ENCODE assay signal across 18 mouse cellular contexts in genomic region chr9:65036861-65037260, GRCm38 (mm10). TPM values are rescaled to one million over a fixed set of nuclear protein-coding genes. Genes with fewer than 3 reads are reported as not detected.
DNase-seq lines count a peak whose midpoint lies in the region; ATAC-seq and TF ChIP-seq lines count a peak whose summit lies in the region.
"Had no signal": no experiment of that assay in that cellular context is flagged by ENCODE, and none has a peak within 500 bp of the region (broad histone marks: within the 10 kb centered on the region; RNA-seq: fewer than 3 reads in every experiment).

No protein-coding gene starts in this region.

- H3K4me3 ChIP-seq in embryonic facial prominence, embryonic 15.5 days (replicated peaks), result no peak overlapping the region
- no peak overlapping the region for H3K4me3 ChIP-seq in embryonic facial prominence, embryonic 10.5 days
- no peak overlapping the region for H3K4me3 ChIP-seq in heart, postnatal 0 days (ENCODE audit: low read depth, low read length)
- H3K4me3 ChIP-seq in limb, embryonic 15.5 days, result no peak overlapping the region
- H3K4me3 ChIP-seq in limb, embryonic 10.5 days, result no peak overlapping the region
- no peak overlapping the region for H3K4me3 ChIP-seq in intestine, embryonic 16.5 days (ENCODE audit: low read length)
- H3K4me3 ChIP-seq: forebrain, embryonic 13.5 days; hindbrain, embryonic 15.5 days; liver, embryonic 15.5 days had no signal

- TF ChIP-seq CTCF in heart, postnatal 0 days (IDR thresholded peaks at IDR 0.05; ENCODE audit: low read depth), result no peak

- H3K9me3 ChIP-seq in embryonic facial prominence, embryonic 15.5 days (replicated peaks), result no peaks in the 10 kb centered on the region
- no peaks in the 10 kb centered on the region for H3K9me3 ChIP-seq in embryonic facial prominence, embryonic 10.5 days
- H3K9me3 ChIP-seq in heart, postnatal 0 days (replicated peaks; ENCODE audit: control insufficient read depth, low read length), result no peaks in the 10 kb centered on the region
- no peaks in the 10 kb centered on the region for H3K9me3 ChIP-seq in limb, embryonic 15.5 days
- no peaks in the 10 kb centered on the region for H3K9me3 ChIP-seq in limb, embryonic 10.5 days (replicated peaks)
- no peaks in the 10 kb centered on the region for H3K9me3 ChIP-seq in intestine, embryonic 16.5 days (ENCODE audit: control insufficient read depth, low read length)
- H3K9me3 ChIP-seq: forebrain, embryonic 13.5 days; hindbrain, embryonic 15.5 days; liver, embryonic 15.5 days had no signal

- peaks cover 10% of the 10 kb centered on the region for H3K4me1 ChIP-seq in embryonic facial prominence, embryonic 15.5 days
- peaks cover 16% of the 10 kb centered on the region for H3K4me1 ChIP-seq in embryonic facial prominence, embryonic 10.5 days
- H3K4me1 ChIP-seq in heart, postnatal 0 days (ENCODE audit: control insufficient read depth, insufficient read depth), result no peaks in the 10 kb centered on the region
- H3K4me1 ChIP-seq in limb, embryonic 15.5 days, result peaks cover 13% of the 10 kb centered on the region
- H3K4me1 ChIP-seq in limb, embryonic 10.5 days, result peaks cover 11% of the 10 kb centered on the region
- H3K4me1 ChIP-seq in intestine, embryonic 16.5 days (ENCODE audit: control insufficient read depth, insufficient read depth, low read length), result peaks cover 17% of the 10 kb centered on the region

- no peaks in the 10 kb centered on the region for H3K27me3 ChIP-seq in embryonic facial prominence, embryonic 15.5 days
- no peaks in the 10 kb centered on the region for H3K27me3 ChIP-seq in embryonic facial prominence, embryonic 10.5 days (replicated peaks; ENCODE audit: low read depth, poor library complexity, severe bottlenecking)
- no peaks in the 10 kb centered on the region for H3K27me3 ChIP-seq in heart, postnatal 0 days (ENCODE audit: control insufficient read depth, insufficient read depth, low read length)
- no peaks in the 10 kb centered on the region for H3K27me3 ChIP-seq in limb, embryonic 15.5 days
- no peaks in the 10 kb centered on the region for H3K27me3 ChIP-seq in limb, embryonic 10.5 days (ENCODE audit: low read depth, poor library complexity, severe bottlenecking)
- no peaks in the 10 kb centered on the region for H3K27me3 ChIP-seq in intestine, embryonic 16.5 days (replicated peaks; ENCODE audit: control insufficient read depth, insufficient read depth, low read length)
- H3K27me3 ChIP-seq: CH12.LX; forebrain, embryonic 13.5 days; hindbrain, embryonic 15.5 days; liver, embryonic 15.5 days had no signal

- DNase-seq in embryonic facial prominence, embryonic 10.5 days (ENCODE audit: low spot score), result no peak
- DNase-seq in heart, postnatal 0 days (ENCODE audit: low spot score), result peak; percentile 30
- DNase-seq in heart, postnatal 14 days, result no peak
- DNase-seq in limb, embryonic 10.5 days (ENCODE audit: low spot score), result no peak
- peak; percentile 59 for DNase-seq in brain, adult 2 months (ENCODE audit: low read depth, low spot score)
- DNase-seq: cerebellum, adult 18-20 months; liver; retina, postnatal 1 day; spleen, adult 18-20 months; thymus, postnatal 14 days had no signal

- WGBS in embryonic facial prominence, embryonic 15.5 days, result 83% methylated on average over 8 of the region's 8 CpGs
- 94% methylated on average over 8 of the region's 8 CpGs for WGBS in embryonic facial prominence, embryonic 10.5 days
- 74% methylated on average over 8 of the region's 8 CpGs for WGBS in heart, postnatal 0 days
- 67% methylated on average over 8 of the region's 8 CpGs for WGBS in limb, embryonic 15.5 days
- 93% methylated on average over 8 of the region's 8 CpGs for WGBS in limb, embryonic 10.5 days
- WGBS in intestine, embryonic 16.5 days, result 86% methylated on average over 8 of the region's 8 CpGs

- TF ChIP-seq EP300 in heart, postnatal 0 days (IDR thresholded peaks at IDR 0.05; ENCODE audit: low read depth), result no peak

- no peak overlapping the region for H3K4me2 ChIP-seq in embryonic facial prominence, embryonic 15.5 days (replicated peaks)
- no peak overlapping the region for H3K4me2 ChIP-seq in heart, postnatal 0 days (ENCODE audit: low read depth, low read length)
- H3K4me2 ChIP-seq in limb, embryonic 15.5 days, result no peak overlapping the region
- H3K4me2 ChIP-seq in intestine, embryonic 16.5 days (ENCODE audit: low read depth, low read length), result no peak overlapping the region
- H3K4me2 ChIP-seq: forebrain, embryonic 13.5 days; hindbrain, embryonic 15.5 days; liver, embryonic 15.5 days had no signal

- intact Hi-C loops in heart, postnatal 14 days (cut with DNase I), result no loop called here

- H3K36me3 ChIP-seq in embryonic facial prominence, embryonic 15.5 days, result peaks cover 42% of the 10 kb centered on the region
- peaks cover 63% of the 10 kb centered on the region for H3K36me3 ChIP-seq in embryonic facial prominence, embryonic 10.5 days (replicated peaks)
- H3K36me3 ChIP-seq in heart, postnatal 0 days (replicated peaks; ENCODE audit: control insufficient read depth, insufficient read depth, low read length), result peaks cover 56% of the 10 kb centered on the region
- peaks cover 48% of the 10 kb centered on the region for H3K36me3 ChIP-seq in limb, embryonic 15.5 days
- H3K36me3 ChIP-seq in limb, embryonic 10.5 days, result peaks cover 65% of the 10 kb centered on the region
- H3K36me3 ChIP-seq in intestine, embryonic 16.5 days (ENCODE audit: control insufficient read depth, insufficient read depth, low read length), result peaks cover 19% of the 10 kb centered on the region

- H3K27ac ChIP-seq in embryonic facial prominence, embryonic 15.5 days (replicated peaks), result peak overlapping the region; percentile 44; the same call in 1 of the 2 replicates
- no peak overlapping the region for H3K27ac ChIP-seq in embryonic facial prominence, embryonic 10.5 days (replicated peaks)
- H3K27ac ChIP-seq in heart, postnatal 0 days (ENCODE audit: low read depth), result no peak overlapping the region; the same call in 1 of the 2 replicates
- H3K27ac ChIP-seq in limb, embryonic 15.5 days, result peak overlapping the region; percentile 29; the same call in 1 of the 2 replicates
- H3K27ac ChIP-seq in limb, embryonic 10.5 days, result no peak overlapping the region
- H3K27ac ChIP-seq in intestine, embryonic 16.5 days (ENCODE audit: low read length), result no peak overlapping the region
- H3K27ac ChIP-seq: forebrain, embryonic 13.5 days; hindbrain, embryonic 15.5 days; liver, embryonic 15.5 days had no signal

- no peak for ATAC-seq in embryonic facial prominence, embryonic 15.5 days (ENCODE audit: insufficient number of reproducible peaks, low FRiP score, low TSS enrichment, low read depth)
- no peak for ATAC-seq in heart, postnatal 0 days (ENCODE audit: insufficient read depth, low read depth)
- no peak for ATAC-seq in limb, embryonic 15.5 days (ENCODE audit: insufficient number of reproducible peaks, low FRiP score, low TSS enrichment, low read depth)
- ATAC-seq in intestine, embryonic 16.5 days, result no peak
- ATAC-seq: activated CD4-positive, CD25-positive, alpha-beta regulatory T cell, adult 4 months; forebrain, embryonic 13.5 days had no signal

- no peak overlapping the region for H3K9ac ChIP-seq in embryonic facial prominence, embryonic 15.5 days
- H3K9ac ChIP-seq in heart, postnatal 0 days (replicated peaks; ENCODE audit: low read depth, low read length), result no peak overlapping the region
- no peak overlapping the region for H3K9ac ChIP-seq in limb, embryonic 15.5 days
- H3K9ac ChIP-seq in intestine, embryonic 16.5 days (ENCODE audit: low read depth, low read length), result no peak overlapping the region
- H3K9ac ChIP-seq: forebrain, embryonic 13.5 days; hindbrain, embryonic 15.5 days; liver, embryonic 15.5 days had no signal

RNA-seq across cellular contexts. Expression of gene Dpp8, which starts 4.6 kb away (rescaled TPM):
- polyA plus RNA-seq in embryonic facial prominence, embryonic 15.5 days (2015; fragmentation: Nextera tagmentation; extraction: Ambion mirVana), result 34.3 and 35.0 TPM in 2 replicates
- 37.8 and 37.9 TPM in 2 replicates for polyA plus RNA-seq in embryonic facial prominence, embryonic 10.5 days (2016; fragmentation: Nextera tagmentation; extraction: Ambion mirVana)
- total RNA-seq in heart, postnatal 0 days (2014; rRNA removed; ENCODE audit: low replicate concordance), result 39.4 TPM in 2 replicates
- polyA plus RNA-seq in heart, postnatal 0 days (2015; fragmentation: Nextera tagmentation; extraction: Ambion mirVana), result 15.7 and 17.5 TPM in 2 replicates
- total RNA-seq in heart, postnatal 14 days (2021), result 10 to 100 TPM; 67.5 to 74.3 TPM
- polyA plus RNA-seq in limb, embryonic 15.5 days (2015; fragmentation: Nextera tagmentation; extraction: Ambion mirVana), result 32.9 and 38.3 TPM in 2 replicates
- 36.7 and 43.3 TPM in 2 replicates for polyA plus RNA-seq in limb, embryonic 10.5 days (2016; fragmentation: Nextera tagmentation; extraction: Ambion mirVana)
- 26.9 and 29.1 TPM in 2 replicates for polyA plus RNA-seq in intestine, embryonic 16.5 days (2015; fragmentation: Nextera tagmentation; extraction: Ambion mirVana)

RNA-seq across cellular contexts. Expression of gene Hacd3, which starts 15.4 kb away (rescaled TPM):
- polyA plus RNA-seq in embryonic facial prominence, embryonic 15.5 days (2015; fragmentation: Nextera tagmentation; extraction: Ambion mirVana), result 77.5 and 78.5 TPM in 2 replicates
- 104 and 105 TPM in 2 replicates for polyA plus RNA-seq in embryonic facial prominence, embryonic 10.5 days (2016; fragmentation: Nextera tagmentation; extraction: Ambion mirVana)
- total RNA-seq in heart, postnatal 0 days (2014; rRNA removed; ENCODE audit: low replicate concordance), result 24.6 and 37.4 TPM in 2 replicates
- 35.8 and 37.4 TPM in 2 replicates for polyA plus RNA-seq in heart, postnatal 0 days (2015; fragmentation: Nextera tagmentation; extraction: Ambion mirVana)
- total RNA-seq in heart, postnatal 14 days (2021), result 10 to 100 TPM; 17.7 to 20.9 TPM
- 80.9 and 88.3 TPM in 2 replicates for polyA plus RNA-seq in limb, embryonic 15.5 days (2015; fragmentation: Nextera tagmentation; extraction: Ambion mirVana)
- 99.9 and 105 TPM in 2 replicates for polyA plus RNA-seq in limb, embryonic 10.5 days (2016; fragmentation: Nextera tagmentation; extraction: Ambion mirVana)
- 77.8 and 86.8 TPM in 2 replicates for polyA plus RNA-seq in intestine, embryonic 16.5 days (2015; fragmentation: Nextera tagmentation; extraction: Ambion mirVana)

Comparison
In these comparisons a context has a peak if more than half of its experiments do, and no peak if none do; other contexts are left out.
1. H3K27ac ChIP-seq: peak in embryonic facial prominence, embryonic 15.5 days (single experiment) and limb, embryonic 15.5 days (single experiment); none in embryonic facial prominence, embryonic 10.5 days (single experiment), heart, postnatal 0 days (single experiment), limb, embryonic 10.5 days (single experiment) and intestine, embryonic 16.5 days (single experiment).
2. DNase-seq: peak in heart, postnatal 0 days (single experiment) and brain, adult 2 months (single experiment); none in embryonic facial prominence, embryonic 10.5 days (single experiment), heart, postnatal 14 days (0 of 2) and limb, embryonic 10.5 days (single experiment).